Mouse (Mus musculus) spleen, adult 2 months (tissue): ENCODE results near the gene B3glct.

Experiments used
- CTCF ChIP-seq: fragments of 200-500 bp; IDR thresholded peaks from 2 replicates; pipeline ENCODE4 v1.5.1; 2011; ENCODE audit warnings: mild to moderate bottlenecking, inconsistent platforms; ENCODE audit not compliant: insufficient read depth, insufficient read length, insufficient replicate concordance; ENCODE audit errors: extremely low read depth
- POLR2A ChIP-seq: fragments of 200-500 bp; IDR thresholded peaks from 2 replicates; pipeline ENCODE4 v1.6.1; 2011; ENCODE audit warnings: low read depth, low read length, inconsistent platforms

DNA sequence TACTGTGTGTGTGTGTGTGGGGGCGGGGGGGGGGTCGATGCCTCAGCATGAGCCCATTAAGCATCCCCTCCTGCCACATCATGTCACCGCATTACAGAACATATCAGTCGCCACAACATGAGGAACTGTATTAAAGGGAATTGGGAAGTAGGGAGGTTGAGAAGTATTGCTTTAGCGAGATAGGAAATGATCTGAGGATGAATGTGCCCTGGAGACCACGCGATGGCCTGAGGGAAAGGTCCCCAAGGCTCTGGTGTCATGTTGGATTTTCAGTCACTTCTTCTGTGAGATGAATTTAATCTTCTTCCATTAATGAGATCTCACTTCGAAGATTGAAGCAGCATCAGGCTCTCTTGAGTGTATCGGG, 18.6 kb upstream of the B3glct start:
- TF ChIP-seq POLR2A (no peak), CTCF (no peak)
